Mouse (Mus musculus) right cerebral cortex, postnatal 10 days (tissue): ENCODE results near the gene Lrrc15.

Experiments used
- DNase-seq, 2 experiments: peaks; one replicate each; pipeline ENCODE4 v3.0.0; 2021; ENCODE audit warnings: low spot score in 2 of 2

The Lrrc15 gene

DNA sequence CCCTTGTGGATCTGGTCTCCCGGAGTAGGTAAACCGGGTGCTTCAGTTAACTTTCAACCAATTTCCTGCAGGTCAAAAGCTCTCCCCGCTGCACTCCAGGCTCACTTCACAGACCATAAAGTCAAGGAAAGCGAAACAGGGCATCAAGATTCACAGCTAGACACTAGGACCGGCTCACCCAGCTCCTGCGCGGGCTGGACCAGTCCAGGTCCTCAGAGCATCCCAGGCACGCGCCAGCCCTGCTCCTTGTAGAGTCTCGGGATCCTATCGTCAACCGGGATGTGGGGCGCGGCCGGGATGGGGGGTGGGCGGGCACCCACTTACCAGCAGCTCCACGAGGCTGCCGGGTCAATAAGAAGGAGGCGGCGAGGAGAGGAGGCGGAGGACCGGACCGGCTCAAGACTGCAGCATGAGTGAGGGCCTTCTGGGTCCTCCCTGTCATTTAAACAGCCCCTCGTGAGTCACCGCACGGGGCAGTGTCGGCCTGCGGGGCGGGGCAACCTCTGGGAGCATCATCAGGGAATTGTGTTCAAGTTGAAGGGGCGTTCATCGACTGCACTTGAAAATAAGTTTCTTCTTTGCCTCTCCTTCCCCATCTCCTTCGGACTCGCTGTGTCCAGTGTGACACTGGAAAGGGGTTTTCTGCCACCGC is at the start of gene Lrrc15:
TSS of gene Lrrc15 (minus strand) at position 413 of the 652 bp plus-strand sequence.
- DNase-seq = no peak

- no peak for DNase-seq
These were observed 31.2 kb upstream of the Lrrc15 start for GRCm38 (mm10) chr16:30314236-30314635.

DNA sequence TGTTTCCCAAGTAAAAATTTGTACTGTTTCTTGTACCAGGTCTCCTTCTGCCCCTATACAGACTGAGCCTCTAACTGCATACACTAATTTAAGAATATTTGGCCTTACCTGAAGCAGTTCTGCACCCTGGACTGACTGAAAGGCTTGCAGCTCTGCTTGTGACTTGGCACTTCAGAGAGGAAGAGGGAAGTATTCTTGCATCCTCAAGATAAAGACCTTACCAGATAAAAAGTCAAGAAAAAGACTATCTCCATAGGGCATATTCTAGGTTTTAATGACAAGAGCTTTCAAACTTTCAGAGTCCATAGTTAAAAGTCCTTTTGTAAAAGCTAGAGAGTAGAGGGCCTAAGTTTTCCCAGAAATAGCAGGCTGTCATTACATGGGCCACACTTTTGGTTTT is 27.6 kb upstream of the Lrrc15 start, which contains the start of gene Gp5:
TSS of gene Gp5 (minus strand) at position 133 of the 400 bp plus-strand sequence.
- peak in 1 of 2 experiments; percentile 4 for DNase-seq

GRCm38 (mm10) chr16:30310171-30310515 is 27.1 kb upstream of the Lrrc15 start:
- DNase-seq = peak in 1 of 2 experiments; percentile 14

- DNase-seq = peak; percentile 27 to 34
These were observed 26.5 kb upstream of the Lrrc15 start for GRCm38 (mm10) chr16:30309395-30310170.

DNA sequence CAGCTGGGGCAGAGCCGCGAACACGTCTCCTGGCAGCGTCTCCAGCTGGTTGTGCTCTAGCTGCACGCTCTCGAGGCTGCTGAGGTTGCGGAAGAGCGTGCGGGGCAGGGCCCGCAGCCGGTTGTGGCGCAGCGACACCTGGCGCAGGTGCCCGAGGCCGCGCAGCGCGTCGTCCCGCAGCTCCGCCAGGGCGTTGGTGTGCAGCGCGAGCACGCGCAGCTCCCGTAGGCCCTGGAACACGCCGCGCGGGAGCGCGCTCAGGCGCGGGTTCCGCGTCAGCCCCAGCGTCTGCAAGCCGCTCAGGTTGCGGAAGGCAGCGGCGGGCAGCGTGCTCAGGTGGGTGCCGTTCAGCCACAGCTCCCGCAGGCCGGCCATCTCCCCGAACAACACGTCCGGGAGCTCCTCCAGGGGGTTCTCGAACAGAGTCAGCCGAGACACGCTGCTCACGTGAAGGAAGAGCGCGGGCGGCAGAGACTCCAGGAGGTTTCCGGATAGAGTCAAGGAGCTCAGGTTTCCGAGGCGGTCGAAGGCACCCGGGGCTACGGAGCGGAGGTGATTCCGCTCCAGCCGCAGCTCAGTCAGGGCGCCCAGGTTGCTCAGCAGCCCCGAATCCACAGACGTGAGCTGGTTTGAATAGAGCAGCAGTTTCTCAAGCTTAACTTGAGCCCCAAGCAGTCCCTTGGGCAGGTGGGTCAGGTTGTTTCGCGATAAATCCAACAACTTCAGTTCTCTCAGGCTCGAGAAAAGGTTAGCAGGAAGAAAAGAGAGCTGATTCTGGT is 25.7 kb upstream of the Lrrc15 start:
- peak; percentile 72 to 77 for DNase-seq

DNA sequence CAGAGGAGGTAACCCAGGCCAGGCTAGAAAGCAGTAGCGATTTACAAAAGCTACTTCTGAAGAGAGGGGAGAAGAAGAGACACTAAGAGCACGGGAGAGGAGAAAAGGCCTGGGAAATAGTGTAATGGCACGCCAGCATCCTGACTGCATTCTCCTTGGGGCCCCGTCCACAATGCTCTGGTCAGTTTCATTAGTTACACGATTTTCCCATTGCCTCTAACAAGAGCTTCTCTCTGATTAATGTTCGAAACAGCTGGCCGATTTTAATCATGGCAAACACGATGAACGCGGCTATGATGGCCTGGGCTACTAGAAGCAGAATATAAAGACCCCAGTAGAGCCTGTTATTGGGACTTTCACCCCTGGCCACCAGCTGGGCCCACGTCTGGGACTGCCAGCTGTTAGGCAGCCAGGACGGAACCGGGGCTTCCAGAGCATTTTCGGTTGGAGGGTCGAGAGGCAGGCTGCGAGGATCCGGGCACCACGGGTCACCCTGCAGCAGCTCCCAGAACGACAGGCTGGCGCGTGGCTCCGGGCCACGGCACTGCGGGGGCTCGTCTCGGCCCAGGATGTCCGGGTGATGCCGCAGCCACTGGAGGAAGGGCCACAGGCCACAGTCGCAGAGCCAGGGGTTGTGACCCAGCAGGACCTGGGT is 25.0 kb upstream of the Lrrc15 start:
- no peak for DNase-seq

DNA sequence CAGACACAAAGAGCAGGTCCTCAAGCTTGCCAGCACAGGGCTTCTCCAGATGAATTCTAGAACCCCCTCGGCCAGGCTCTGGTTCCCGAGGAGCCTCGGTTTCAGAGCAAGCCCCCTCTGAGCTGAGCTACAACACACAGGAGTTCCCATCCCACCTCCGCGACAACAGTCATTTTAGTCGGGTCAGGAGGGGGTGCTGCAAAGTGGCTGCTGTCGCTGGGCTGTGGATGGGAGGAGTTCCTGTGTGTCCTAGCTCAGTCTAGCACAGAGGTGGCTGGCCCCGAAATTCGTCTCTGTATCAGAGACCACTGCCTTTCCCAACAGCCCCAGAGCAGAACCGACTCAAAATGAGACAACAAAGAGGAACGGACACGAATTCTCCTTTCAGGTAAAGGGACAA is 24.2 kb upstream of the Lrrc15 start:
- DNase-seq = no peak

GRCm38 (mm10) chr16:30306102-30306501 is 23.0 kb upstream of the Lrrc15 start:
- no peak for DNase-seq

DNA sequence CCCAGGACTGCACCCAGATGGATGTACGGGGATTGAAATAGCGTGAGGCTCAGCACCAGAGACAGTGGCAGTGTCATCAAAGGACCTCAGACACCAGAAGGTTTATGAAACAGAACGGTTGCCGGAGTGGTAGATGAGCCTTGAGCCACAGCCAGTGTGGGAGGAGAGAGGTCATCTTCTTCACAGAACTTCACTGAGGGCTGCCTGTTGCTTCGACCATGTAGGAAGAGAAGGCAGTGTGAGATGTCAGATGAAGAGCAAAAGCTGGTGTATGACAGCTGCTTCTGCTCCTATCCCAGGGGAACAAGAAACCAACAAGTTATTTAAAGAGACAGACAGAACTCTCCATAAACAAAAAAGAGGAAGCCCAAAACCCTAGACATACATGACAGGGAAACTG is 21.2 kb upstream of the Lrrc15 start:
- no peak for DNase-seq

DNA sequence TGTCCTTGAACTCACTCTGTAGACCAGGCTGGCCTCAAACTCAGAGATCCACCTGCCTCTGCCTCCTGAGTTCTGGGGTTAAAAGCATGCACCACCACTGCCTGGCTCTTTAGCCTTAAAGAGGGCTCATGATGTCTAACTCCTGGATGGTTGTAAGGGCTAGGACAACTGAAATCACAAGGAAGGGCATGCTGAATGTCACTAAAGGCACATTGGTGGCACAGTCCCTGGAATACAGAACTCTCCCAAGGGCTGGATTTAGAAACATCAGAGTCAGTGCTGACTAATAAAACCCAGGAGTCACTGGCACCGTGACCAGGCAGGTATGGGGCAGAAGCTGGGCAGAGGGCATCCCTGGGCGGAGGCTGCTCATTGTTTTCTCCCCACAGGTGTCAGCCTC is 20.4 kb upstream of the Lrrc15 start:
- no peak for DNase-seq

DNA sequence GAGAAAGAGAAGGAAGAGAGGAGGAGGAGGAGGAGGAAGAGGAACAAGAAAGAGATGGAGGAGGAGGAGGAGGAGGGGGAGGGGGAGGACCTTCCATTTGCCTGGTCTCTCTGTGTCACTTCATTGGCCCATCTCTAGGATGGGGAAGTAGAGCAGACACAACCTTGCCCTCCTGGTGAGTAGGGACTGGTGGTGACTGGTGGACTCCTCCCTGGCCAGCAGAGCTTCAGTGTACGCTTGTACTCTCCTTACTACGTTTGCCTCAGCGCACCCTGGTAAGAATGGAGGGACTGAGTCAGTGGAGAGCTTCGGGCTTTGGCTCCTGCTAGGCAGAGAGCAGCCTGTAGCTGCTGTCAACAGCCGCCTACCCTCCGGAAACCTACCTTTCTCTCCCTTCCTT is 19.6 kb upstream of the Lrrc15 start:
- no peak for DNase-seq

- peak in 1 of 2 experiments; percentile 11 for DNase-seq
These were observed 16.7 kb upstream of the Lrrc15 start for GRCm38 (mm10) chr16:30299711-30300277.

DNA sequence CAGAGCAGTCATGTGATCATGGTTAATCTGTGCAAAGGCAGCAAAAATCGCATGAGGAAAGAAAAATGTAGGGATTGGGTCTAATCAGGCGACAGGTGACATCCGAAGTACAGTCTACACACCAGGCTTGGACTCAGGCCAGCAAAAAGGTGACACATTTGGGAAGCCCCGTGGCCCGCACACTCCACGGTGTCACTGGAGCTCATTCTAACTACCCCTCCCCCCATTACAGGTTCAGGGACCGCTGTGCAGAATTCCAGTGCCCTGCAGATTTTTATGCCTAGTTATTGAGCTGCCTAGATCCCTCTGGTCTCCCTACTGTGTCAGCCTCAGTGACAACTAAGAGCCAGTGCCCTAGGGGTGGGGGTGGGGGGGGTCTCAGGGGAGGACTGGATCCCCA is 14.4 kb upstream of the Lrrc15 start:
- DNase-seq = no peak

GRCm38 (mm10) chr16:30296601-30297275 is 13.7 kb upstream of the Lrrc15 start:
- no peak for DNase-seq

DNA sequence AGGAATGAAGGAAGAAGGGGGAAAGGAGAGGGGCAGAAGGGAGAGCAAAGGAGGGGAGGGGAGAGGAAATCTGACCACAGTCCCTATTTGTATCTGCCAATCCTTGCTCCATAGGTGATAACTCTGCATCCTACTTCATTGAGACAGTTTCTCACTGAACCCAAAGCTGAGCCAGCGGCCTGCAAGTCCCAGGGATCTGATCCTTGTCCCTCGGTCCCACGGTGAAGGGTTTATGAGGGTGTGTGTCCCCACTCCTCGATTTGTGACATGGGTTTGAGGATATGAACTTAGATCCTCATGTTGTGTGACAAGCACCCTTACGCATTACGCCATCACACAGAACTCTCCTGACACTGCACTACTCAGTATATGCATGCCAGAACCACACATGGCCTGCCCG is 12.1 kb upstream of the Lrrc15 start:
- no peak for DNase-seq

- DNase-seq = no peak
These were observed 7.4 kb upstream of the Lrrc15 start for GRCm38 (mm10) chr16:30290436-30290835.

DNA sequence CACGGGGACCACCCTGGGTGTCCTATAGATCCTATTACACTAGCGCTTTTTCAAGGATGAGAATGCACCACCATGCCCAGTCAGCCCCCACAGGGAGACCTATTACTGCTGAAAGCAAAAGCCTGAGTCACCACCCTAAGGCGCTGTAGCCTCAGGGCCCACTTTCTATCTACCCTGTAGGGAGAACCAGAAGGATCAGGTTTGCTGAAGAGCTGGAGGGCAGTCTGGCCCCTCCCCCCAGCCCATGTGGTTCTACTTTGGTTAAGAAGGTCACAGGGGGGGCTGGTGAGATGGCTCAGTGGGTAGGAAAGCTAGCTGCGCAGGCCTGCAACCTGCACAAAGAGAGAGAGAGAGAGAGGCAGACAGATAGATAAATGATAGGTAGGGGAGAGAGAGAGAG is 2.6 kb upstream of the Lrrc15 start:
- DNase-seq = no peak

DNA sequence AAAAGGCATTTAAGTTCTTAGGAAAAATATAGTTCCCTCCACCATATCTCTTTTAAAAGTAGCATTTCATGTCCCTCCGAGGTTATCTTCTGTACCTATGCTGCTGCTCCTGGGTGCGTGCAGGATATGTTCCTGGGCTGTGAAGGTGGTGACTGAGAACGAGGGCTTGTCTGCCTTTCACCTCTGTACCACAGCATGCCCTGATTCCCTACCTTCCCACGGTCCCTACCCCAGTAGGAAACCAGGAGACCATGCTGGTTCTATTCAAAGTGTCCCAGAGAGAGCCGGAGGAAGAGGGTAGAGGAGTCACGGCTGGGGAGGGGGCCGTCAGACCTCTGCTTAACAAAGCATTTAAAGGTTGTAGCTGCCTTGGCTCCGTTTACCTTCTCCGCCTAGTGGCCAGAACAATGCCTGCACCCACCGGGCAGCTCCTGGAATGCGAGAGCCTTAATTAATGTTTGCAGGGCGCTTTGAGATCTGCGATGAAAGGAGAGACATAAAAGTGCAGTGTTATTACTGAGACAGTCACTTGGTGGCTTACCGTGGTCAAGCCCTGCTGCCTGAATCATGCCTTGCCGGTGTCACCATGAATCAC is 784 bp upstream of the Lrrc15 start:
- DNase-seq = peak in 1 of 2 experiments; percentile 31

- no peak for DNase-seq
These were observed 2.3 kb downstream of the Lrrc15 start for GRCm38 (mm10) chr16:30280676-30281297.
